Mouse (Mus musculus) brain, embryonic 14.5 days (tissue): ENCODE measurements around the gene Atg2a. TPM values are rescaled to one million over a fixed set of nuclear protein-coding genes. Genes with fewer than 3 reads are reported as not detected.

Experiments
- DNase-seq: peaks from one replicate; pipeline ENCODE4 v3.0.0-alpha.2; 2011; ENCODE audit warnings: low read depth
- CTCF ChIP-seq: fragments of 200-500 bp; IDR thresholded peaks from 2 replicates; pipeline ENCODE4 v1.5.1; 2012; ENCODE audit warnings: inconsistent platforms, mild to moderate bottlenecking, moderate library complexity, borderline replicate concordance; ENCODE audit not compliant: insufficient read depth, insufficient read length; ENCODE audit errors: extremely low read depth
- POLR2A ChIP-seq: fragments of 200-500 bp; IDR thresholded peaks from 2 replicates; pipeline ENCODE4 v1.6.1; 2012; ENCODE audit warnings: mild to moderate bottlenecking, inconsistent platforms, borderline replicate concordance; ENCODE audit not compliant: poor library complexity, insufficient read depth, insufficient read length, severe bottlenecking; ENCODE audit errors: extremely low read depth
- polyA plus RNA-seq: library from polyadenylated mRNA; depleted of rRNA; stranded (reverse); fragments of >200 nt; gene quantifications from 2 replicates; pipeline ENCODE4 v1.2.3, GENCODE M21; 2012

Atg2a gene
- polyA plus RNA-seq, 1 experiment = 28.9 TPM

DNA sequence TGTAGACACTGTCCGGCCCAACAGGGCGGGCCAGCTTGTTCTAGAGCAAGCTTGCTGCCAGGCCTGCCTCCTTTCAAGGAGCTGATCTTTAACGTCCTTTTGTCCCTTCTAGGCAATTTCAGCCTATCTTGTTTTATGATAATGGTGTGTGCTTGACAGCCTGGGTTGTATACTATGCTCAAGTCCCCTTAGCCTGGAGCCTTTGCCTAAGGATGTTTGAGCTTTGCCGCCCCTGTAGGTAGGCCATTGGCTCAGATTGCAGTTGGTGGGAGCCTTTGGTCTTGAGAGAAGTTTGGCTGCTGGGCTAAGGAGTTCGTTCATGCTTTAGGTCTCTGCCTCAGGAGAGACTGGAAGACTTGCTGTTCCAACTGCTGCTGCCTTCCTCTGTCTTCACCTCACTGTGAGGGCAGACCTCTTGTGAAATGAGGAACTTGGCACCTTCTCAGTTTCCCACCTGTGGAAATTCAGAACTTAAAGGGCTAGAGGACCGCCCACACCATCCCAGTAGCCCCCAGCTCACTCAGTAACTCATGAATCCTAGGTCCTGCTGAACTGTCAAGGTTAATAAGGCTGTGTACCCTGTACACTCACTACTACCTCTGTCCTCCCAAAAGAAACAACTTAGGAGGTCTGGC is 37.1 kb downstream of the Atg2a start:
- TF ChIP-seq POLR2A (no peak), CTCF (no peak)
- DNase-seq = no peak

DNA sequence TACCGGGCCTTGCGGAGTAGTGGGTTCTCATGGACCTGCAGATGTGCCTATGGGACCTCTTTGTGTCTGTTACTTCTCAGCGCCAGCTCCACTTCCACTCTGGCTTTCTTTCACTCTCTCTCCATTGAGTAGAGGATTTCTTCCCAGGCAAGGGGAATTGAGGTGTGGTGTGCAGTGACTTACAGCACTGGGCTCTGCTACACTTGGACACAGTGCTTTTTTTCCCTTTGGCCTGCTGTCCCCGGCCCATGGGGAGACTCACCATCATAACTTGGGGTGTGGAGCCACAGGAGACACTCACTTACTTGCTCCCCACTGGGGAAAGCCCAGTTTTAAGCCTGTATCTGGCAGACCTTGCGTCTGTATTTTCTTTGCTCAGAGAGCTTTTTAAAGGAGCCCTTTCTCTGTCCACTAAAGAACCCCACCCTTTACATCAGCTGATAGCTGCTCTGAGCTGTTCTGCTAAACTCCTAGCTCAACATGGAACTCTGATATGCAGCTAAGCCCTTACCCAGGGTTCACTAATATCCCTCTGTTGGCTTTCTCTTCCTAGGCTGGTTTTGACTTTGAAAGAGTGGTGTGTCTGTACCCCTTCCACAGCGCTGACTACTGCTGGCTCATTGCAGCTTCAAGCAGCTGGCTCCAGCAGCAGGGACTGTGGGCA is 38.1 kb downstream of the Atg2a start:
- DNase-seq = no peak
- no peak for TF ChIP-seq POLR2A

DNA sequence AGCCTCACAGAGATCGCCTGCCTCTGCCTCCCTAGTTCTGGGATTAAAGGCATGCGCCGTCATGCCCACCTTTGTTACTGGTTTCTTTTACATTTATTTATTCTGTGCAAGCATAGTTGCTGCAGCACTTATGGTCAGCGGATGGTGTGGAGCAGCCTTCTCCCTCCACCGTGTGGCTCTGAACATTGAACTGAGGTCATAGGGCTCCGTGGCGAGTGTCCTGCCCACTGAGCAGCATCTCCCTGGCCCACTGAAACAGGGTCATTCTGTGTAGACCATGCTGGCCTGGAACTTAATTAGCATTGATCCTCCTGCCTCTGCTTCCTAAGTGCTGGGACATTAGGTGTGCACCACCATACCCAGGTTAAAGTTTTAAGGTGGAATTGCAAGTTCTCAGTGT is 39.1 kb downstream of the Atg2a start:
- TF ChIP-seq POLR2A (no peak), CTCF (no peak)

DNA sequence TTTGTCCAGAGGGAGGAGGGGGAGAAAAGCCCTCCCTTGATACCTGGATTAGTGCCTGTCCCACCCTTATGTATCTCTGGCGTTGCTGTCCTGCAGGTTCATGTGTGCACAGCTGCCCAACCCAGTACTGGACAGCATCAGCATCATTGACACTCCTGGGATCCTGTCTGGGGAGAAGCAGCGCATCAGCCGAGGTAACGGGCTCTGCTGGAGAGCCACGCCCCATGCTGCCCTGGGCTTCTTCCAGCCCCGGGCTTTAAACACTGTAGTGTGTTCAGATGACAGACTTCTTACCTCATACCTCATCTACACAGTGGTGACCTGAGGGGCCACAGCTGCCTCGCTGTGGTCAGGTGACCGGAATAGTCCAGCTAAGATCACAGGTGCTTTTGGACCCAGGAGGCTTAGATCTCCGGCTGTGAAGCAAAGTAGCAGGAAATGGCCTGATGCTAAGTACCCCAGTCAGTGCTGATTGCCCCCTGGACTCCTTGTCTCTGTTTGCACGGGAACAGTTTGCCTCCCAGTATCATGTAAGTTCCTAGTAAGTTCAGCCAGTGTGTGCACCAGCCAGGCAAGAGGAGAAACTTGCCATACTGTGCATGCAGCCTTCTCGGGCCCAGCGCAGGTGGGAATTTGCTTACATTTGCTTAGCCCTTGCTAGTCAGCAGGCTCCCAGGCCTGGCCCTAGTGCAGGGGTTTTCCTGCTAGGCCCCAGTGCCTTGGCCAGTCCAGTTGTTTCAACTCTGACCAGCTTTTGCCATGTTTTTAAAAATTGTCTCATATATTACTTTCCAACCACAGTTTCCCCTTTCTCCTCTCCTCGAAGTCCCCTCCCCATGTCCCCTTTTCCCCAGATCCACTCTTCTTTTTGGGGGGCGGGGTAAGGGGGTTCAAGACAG is 39.9 kb downstream of the Atg2a start:
- DNase-seq = no peak
- no peak for TF ChIP-seq CTCF
- no peak for TF ChIP-seq POLR2A

More for the DNA sequence above, 39.1 kb downstream of the Atg2a start:
- no peak for DNase-seq

DNA sequence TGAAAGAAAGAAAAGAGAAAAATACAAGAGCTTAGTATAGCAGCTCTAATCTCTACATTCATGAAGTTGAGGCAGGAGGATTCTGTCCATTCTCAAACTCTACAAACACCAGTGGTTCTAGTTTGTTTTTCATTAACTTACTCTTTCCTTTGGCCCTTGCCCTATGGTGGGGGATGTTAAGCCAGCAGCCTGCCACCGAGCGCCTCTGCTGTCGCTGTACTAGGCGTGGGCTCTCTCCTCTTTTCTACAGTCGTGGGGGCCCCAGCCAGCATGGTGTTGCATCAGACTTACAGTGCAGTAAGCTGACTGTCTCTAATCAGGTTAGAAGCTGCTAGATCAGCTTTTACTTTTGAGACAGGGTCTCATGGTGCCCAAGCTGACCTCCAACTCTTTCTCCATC is 41.5 kb downstream of the Atg2a start:
- no peak for TF ChIP-seq POLR2A
- TF ChIP-seq CTCF = no peak

DNA sequence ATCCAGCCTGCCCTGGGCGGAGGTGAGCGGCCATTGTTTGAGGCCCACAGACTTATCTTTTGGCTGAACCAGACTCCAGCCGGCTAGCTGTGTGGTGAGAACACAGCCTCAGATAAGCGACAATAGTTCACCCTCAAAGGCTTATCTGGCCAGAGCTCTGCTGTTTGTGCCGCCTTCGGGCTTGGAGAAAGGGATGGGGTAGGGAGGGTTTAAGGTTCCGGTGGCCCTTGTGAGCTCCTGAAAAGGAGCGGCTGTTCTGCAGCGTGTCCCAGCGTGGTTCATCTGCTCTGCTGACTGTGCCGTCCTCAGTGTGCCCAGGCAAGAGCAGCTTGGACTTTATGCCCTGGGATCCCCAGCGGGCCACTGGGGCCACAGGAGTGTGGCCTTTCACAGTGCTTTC is 43.0 kb downstream of the Atg2a start:
- no peak for TF ChIP-seq CTCF
- no peak for TF ChIP-seq POLR2A
- no peak for DNase-seq

More for the DNA sequence above, 41.5 kb downstream of the Atg2a start:
- DNase-seq = no peak

DNA sequence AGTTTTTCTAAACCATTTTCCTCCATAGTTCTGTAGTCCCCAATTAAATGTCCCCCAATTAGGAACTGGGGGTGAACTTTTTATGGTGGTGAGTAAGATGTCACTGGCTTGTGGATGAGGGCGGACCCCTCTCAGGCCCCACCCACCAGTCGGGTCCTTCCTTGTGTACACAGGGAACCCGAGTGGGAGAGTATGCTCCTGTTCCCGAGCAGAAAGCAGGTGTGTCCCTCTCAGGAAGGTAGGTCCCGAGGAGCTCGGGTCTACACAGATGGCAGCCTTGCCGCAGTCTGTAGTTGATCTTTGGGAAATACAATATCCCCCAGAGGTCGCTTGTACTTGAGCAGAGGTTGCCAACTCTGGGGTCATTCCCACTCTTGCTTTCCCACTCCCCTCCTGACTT is 43.8 kb downstream of the Atg2a start:
- TF ChIP-seq POLR2A (no peak), CTCF (no peak)
- no peak for DNase-seq

DNA sequence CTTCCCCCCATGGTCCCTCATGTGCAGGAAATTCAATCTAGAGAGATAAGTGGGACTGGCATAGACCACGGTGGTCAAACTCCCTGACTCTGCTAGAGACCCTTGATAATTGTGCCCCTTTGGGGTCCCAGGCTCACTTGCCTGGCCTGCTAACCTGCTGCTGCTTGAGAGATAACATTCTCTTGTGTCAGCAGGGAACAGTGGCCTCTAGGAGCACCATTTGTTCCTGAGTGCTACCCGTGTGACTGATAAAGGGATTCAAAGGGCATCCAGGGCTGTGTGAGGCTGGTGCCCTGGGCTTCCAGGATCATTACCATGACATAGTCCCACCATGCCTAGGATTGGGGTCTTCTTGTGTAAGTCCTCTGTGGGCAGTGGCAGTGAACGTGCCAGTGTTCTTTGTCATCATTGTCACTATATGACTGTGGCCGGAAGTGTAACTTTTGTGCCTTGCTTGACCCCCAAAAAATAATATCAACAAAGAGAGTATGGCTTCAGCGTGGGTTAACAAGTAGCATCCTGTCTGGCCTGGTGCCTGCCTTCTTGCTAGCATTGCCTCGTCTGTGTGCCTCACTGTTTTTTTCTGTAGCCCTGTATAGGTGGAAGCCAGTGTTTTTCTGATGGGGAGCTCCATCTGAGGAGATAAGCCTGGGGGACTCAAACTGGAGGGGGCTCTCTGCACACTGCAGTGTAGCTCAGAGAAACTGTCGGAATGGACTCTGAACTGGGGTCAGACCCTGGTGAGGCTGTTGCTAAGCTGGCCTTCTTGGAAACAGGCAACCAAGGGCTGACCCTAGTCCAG is 44.4 kb downstream of the Atg2a start:
- DNase-seq = no peak
- TF ChIP-seq POLR2A (no peak), CTCF (no peak)

DNA sequence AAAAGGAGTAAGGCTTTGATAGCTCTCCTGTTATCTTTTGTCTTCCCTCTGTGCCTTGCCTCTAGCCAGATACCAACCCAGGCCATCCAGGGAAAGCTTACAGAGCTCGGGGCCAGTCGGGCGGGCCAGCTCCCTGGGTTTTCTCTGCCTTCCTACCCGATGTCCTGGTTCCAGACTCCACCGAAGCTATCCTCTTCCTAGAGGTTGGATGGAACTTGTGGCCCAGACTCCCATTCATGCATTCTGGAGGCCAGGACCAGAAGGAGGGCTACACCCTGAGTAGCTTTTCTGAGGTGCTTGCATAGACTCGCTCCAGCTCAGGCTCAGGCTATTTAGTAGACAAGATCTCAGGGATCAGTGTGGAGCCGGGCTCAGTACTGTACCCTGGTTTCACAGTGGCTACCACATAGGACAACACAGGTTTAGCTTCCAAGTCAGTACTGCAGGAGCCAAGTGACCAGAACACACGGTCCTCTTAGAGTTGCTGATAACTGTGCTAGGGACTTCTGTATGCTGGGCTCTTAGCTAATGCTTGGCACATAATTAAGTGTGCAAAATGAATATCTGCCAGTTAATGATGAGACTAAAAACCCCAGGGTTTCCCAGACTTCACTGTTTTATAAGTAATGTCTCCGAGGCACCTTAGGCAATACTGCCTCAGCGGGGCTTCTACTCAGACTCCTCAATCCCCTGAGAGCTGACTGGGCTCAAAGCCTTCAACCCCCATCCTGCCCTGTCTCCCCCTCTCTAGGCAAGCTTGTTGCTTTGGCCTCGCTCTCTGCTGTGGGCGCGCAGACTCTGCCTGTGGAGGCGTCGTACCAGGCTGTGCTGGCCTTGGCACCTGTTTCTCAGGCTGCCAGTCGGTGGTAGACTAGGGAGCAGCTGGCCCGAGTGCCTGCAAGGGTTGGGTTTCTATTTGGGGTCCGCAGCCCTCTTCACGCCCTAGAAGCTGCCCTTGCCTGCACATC is 45.2 kb downstream of the Atg2a start:
- no peak for DNase-seq
- TF ChIP-seq POLR2A (no peak), CTCF (no peak)
